Mouse (Mus musculus) embryonic facial prominence, embryonic 10.5 days (tissue): ENCODE results near the gene Arid3b. TPM values are rescaled to one million over a fixed set of nuclear protein-coding genes. Genes with fewer than 3 reads are reported as not detected.

Experiments used
- DNase-seq: peaks from one replicate; pipeline ENCODE4 v3.0.0-alpha.2; 2017; ENCODE audit warnings: low spot score
- H3K27ac ChIP-seq: fragments of 300-500 bp; sonication (generic); replicated peaks from 2 replicates; pipeline ENCODE4 v1.5.1; 2016; ENCODE audit warnings: mild to moderate bottlenecking
- H3K27me3 ChIP-seq: fragments of 300-500 bp; sonication (generic); replicated peaks from 2 replicates; pipeline ENCODE4 v1.6.1; 2016; ENCODE audit warnings: low read depth, mild to moderate bottlenecking; ENCODE audit not compliant: poor library complexity, severe bottlenecking
- H3K36me3 ChIP-seq: fragments of 300-500 bp; sonication (generic); replicated peaks from 2 replicates; pipeline ENCODE4 v1.6.1; 2016; ENCODE audit warnings: mild to moderate bottlenecking, moderate library complexity
- H3K4me1 ChIP-seq: fragments of 300-500 bp; sonication (generic); 2 replicates; pipeline ENCODE4 v1.6.1; 2016
- H3K4me3 ChIP-seq: fragments of 300-500 bp; sonication (generic); 2 replicates; pipeline ENCODE4 v1.5.1; 2016; ENCODE audit warnings: mild to moderate bottlenecking, moderate library complexity
- H3K9me3 ChIP-seq: fragments of 300-500 bp; sonication (generic); 2 replicates; pipeline ENCODE4 v1.6.1; 2016; ENCODE audit warnings: mild to moderate bottlenecking
- WGBS: fragments of 180-500 bp; shearing (Covaris S2); methylation state at CpG from one replicate; pipeline ENCODE4 v1.1.7; 2016; 5-methylcytosine and 5-hydroxymethylcytosine counted together
- polyA plus RNA-seq: library from polyadenylated mRNA; unstranded; fragments of >200 nt; fragmentation: Nextera tagmentation; extraction: Ambion mirVana; gene quantifications from 2 replicates; pipeline ENCODE4 v1.2.1, GENCODE M21; 2016

The Arid3b gene
- polyA plus RNA-seq, 1 experiment from 2014 or later = 51.0 TPM

- H3K36me3 ChIP-seq = peaks cover 51% of the 10 kb centered on the region
These were observed 33.5 kb downstream of the Arid3b start for GRCm38 (mm10) chr9:57803047-57803446.

DNA sequence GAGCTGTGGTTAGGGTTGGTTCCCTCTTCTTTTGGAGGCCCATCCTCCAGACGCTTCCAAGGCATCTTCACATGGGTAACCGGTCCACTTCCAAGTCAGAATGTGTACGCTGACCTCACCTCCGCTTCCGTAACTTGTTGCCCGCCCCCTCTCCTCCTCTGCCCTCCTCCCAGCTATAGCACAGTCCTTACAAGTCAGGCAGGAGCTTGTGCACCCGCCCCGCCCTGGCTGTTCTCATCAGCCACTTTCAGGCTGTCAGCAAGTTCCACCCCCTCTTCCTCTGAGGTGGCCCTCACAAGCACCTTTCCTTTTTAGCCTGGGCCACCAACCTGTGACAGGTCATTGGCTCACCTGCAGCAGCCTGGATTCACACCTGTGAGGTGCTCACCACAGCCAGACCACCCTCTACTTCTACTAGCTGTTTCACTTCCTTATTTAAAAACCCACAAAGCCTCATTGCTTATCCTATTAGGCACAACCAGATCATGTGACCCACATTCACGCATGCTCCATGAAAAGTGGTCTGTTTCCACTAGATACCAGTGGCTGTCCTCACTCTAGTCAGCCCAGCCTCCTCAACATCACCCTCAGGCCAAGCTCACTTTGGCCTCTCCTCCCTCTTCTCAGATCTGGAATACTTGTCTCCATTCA, 36.1 kb downstream of the Arid3b start:
- Histone ChIP-seq H3K4me1 (peaks cover 73% of the 10 kb centered on the region), H3K27ac (no peak overlapping the region; the same call in 1 of the 2 replicates), H3K36me3 (peaks cover 62% of the 10 kb centered on the region), H3K4me3 (no peak overlapping the region), H3K27me3 (no peaks in the 10 kb centered on the region), H3K9me3 (no peaks in the 10 kb centered on the region)
- DNase-seq = no peak
- 91% methylated on average over 9 of the region's 9 CpGs for WGBS

More at GRCm38 (mm10) chr9:57803047-57803446, 33.5 kb downstream of the Arid3b start:
- Histone ChIP-seq H3K4me1 (peaks cover 96% of the 10 kb centered on the region), H3K27ac (peak overlapping the region; percentile 74), H3K4me3 (peak overlapping the region; percentile 13; the same call in 1 of the 2 replicates), H3K9me3 (no peaks in the 10 kb centered on the region), H3K27me3 (no peaks in the 10 kb centered on the region)
- no peak for DNase-seq
- 11% methylated on average over 3 of the region's 3 CpGs for WGBS

DNA sequence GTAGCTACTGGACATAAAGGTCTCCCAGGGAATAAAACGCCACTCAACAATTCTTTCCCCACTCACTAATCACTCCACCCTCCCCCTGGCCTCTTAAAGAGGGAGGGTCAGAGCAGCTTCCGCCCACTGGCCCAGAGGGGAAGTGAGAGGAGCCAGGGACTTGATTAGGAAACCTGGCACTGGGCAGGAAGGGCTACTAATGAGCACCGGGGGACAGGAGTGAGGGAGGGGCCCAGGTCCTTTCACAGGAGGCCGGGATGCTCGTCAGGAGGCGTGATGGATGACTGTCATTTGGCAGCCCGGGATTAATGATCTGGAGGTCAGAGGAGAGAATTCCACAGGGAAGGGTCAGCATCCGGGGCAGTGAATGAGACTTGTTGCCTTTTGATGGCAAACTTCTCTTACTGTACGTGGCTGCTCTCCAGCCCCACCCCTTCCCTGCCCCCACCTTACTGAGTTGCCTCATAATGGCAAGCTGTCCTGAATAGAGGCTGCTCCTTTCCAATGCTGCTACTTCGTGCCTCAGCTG, 37.8 kb downstream of the Arid3b start:
- Histone ChIP-seq H3K27ac (no peak overlapping the region; the same call in 1 of the 2 replicates), H3K4me1 (peaks cover 58% of the 10 kb centered on the region), H3K27me3 (no peaks in the 10 kb centered on the region), H3K36me3 (peaks cover 79% of the 10 kb centered on the region), H3K9me3 (no peaks in the 10 kb centered on the region), H3K4me3 (no peak overlapping the region)
- peak; percentile 67 for DNase-seq
- WGBS = 11% methylated on average over 10 of the region's 10 CpGs

DNA sequence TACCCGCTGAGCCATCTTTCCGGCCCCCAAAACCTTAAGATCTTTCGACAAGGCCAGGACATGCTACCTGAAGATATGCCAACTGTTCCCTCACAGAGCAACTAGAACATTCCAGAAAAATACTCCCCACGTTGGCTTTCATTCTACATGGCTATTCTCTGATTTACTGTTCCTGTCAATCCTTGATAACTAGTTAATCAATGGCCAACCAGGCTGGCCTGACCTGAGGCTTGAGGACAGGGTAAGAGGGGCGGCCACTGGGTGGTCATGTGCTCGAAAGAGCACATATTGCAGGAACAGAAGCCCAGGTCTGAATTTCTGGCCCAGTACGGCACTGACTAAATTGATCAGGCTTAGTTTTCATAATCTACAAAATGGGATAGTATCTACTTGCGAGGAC, 39.1 kb downstream of the Arid3b start:
- H3K27me3 ChIP-seq = no peaks in the 10 kb centered on the region
- WGBS = 93% methylated on average over 8 of the region's 8 CpGs
- no peak for DNase-seq
- no peak overlapping the region for H3K27ac ChIP-seq
- H3K4me3 ChIP-seq = no peak overlapping the region
- peaks cover 45% of the 10 kb centered on the region for H3K4me1 ChIP-seq
- H3K9me3 ChIP-seq = no peaks in the 10 kb centered on the region
- H3K36me3 ChIP-seq = peaks cover 88% of the 10 kb centered on the region

DNA sequence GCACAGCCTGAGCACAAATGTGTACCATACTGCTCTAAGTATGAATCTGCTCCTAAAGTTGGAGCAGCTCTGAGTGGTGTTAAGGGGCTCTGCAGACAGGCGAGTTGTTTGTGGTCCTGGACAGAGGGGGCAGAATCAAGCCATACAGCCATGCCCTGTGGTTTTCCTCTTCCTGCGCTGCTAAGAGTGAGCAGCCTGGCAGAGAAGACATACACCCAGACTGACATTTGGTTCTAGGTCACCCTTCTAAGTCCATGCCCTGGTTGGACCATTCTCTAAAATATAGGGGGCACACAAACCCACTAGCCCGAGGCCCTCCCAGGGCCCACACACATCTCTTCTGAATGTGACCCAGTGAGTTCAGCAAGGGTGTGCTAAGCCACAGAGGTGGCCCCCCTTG, 46.9 kb downstream of the Arid3b start:
- Histone ChIP-seq H3K9me3 (no peaks in the 10 kb centered on the region), H3K27me3 (no peaks in the 10 kb centered on the region), H3K27ac (no peak overlapping the region), H3K36me3 (peaks cover 82% of the 10 kb centered on the region), H3K4me3 (no peak overlapping the region), H3K4me1 (no peaks in the 10 kb centered on the region)
- 92% methylated on average over 3 of the region's 3 CpGs for WGBS
- no peak for DNase-seq

DNA sequence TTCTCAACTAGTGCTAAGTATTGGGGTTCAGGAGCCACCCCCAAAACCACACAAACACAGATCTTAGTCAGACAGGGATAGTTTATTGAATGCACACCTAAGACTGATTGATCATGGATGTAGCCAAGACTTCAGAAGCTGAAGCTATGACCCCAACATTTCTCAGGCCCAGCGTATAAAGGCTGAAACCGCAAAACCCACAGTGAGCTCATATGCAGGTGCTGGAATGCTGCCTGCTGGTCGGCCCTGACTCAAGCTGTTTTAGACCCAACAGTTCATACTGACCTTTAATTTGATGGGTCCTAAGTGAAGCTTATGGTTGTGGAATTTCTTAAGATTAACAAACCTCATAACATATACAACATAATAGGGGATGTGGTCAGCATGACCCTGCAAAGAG, 53.9 kb downstream of the Arid3b start:
- 90% methylated on average over 3 of the region's 3 CpGs for WGBS
- no peak overlapping the region for H3K27ac ChIP-seq
- no peak for DNase-seq

GRCm38 (mm10) chr9:57775736-57776135, 60.9 kb downstream of the Arid3b start:
- H3K36me3 ChIP-seq = no peaks in the 10 kb centered on the region
- H3K9me3 ChIP-seq = no peaks in the 10 kb centered on the region
- H3K27me3 ChIP-seq = no peaks in the 10 kb centered on the region
- 58% methylated on average over 4 of the region's 4 CpGs for WGBS
- peak overlapping the region; percentile 15; the same call in 1 of the 2 replicates for H3K27ac ChIP-seq
- peaks cover 12% of the 10 kb centered on the region; the same call in 1 of the 2 replicates for H3K4me1 ChIP-seq
- DNase-seq = no peak
- no peak overlapping the region for H3K4me3 ChIP-seq

More for the DNA sequence above, 53.9 kb downstream of the Arid3b start:
- peaks cover 19% of the 10 kb centered on the region for H3K36me3 ChIP-seq
- no peaks in the 10 kb centered on the region for H3K9me3 ChIP-seq
- H3K27me3 ChIP-seq = no peaks in the 10 kb centered on the region
- H3K4me1 ChIP-seq = no peaks in the 10 kb centered on the region
- no peak overlapping the region for H3K4me3 ChIP-seq

DNA sequence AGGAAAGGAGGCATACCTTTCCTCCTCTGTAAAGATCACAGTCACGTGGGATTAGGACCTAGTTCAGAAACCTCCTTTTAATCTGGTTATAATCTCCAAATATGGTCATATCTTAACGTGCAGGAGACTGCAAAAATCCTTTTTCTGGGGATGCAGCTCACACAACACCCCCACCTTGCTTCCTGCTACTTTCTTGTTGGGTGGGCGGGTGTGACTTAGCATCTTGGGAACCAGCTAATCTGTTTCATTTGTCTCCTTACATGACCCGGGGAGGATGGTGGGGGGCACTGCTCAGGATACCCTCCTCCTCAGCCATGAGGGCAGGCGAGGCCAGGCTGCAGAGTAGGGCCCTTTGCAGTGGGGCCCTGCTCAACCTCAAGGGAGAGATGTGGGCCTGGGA, 61.6 kb downstream of the Arid3b start:
- DNase-seq = no peak
- WGBS = 72% methylated on average over 5 of the region's 5 CpGs
- peaks cover 12% of the 10 kb centered on the region; the same call in 1 of the 2 replicates for H3K4me1 ChIP-seq
- no peaks in the 10 kb centered on the region for H3K27me3 ChIP-seq
- no peak overlapping the region for H3K4me3 ChIP-seq
- H3K9me3 ChIP-seq = no peaks in the 10 kb centered on the region
- no peak overlapping the region for H3K27ac ChIP-seq
- H3K36me3 ChIP-seq = no peaks in the 10 kb centered on the region

DNA sequence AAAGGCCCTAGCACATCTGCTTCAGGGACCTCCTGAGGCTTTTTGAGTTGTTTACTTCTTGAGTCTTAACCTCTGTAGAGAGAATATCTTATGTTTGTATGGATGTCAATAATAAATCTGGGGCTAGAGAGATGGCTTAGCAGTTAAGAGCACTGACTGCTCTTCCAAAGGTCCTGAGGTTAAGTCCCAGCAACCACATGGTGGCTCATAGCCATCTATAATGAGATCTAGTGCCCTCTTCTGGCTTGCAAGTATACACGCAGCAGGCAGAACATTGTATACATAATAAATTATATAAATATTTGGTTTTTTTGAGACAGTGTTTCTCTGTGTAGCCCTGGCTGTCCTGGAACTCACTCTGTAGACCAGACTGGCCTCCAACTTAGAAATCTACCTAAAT, 62.4 kb downstream of the Arid3b start:
- Histone ChIP-seq H3K27ac (no peak overlapping the region; the same call in 1 of the 2 replicates), H3K27me3 (no peaks in the 10 kb centered on the region), H3K4me3 (no peak overlapping the region), H3K36me3 (no peaks in the 10 kb centered on the region), H3K4me1 (peaks cover 16% of the 10 kb centered on the region), H3K9me3 (no peaks in the 10 kb centered on the region)
- WGBS = 6% methylated on average over 1 of the region's 1 CpGs
- DNase-seq = no peak

DNA sequence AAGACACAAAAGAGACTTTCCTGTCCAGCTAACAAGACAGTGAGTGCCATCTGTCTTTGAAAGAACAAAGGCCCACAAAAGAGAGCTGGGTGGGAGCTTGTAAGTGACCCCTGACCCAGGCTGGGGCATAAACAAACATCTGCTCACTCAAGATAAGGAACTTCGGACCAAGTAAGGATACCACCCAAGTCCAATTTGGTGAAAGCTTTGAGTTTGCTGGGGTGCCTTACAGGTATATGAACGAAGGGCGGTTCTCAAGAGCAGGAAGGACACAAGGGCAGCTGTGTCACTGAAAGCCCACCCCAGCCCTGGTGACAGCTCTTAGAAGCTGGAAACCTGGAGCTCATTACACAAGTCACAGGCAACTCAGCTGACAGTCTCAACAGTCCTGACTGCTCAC, 62.8 kb downstream of the Arid3b start:
- WGBS = 75% methylated on average over 3 of the region's 3 CpGs

GRCm38 (mm10) chr9:57770836-57771235, 65.8 kb downstream of the Arid3b start:
- H3K9me3 ChIP-seq = no peaks in the 10 kb centered on the region
- H3K27me3 ChIP-seq = 0 out of 2 replicates have a peak, but pooled peaks cover 6% of the 10 kb centered on the region
- WGBS = 91% methylated on average over 2 of the region's 2 CpGs
- no peak overlapping the region for H3K27ac ChIP-seq
- peaks cover 27% of the 10 kb centered on the region for H3K4me1 ChIP-seq
- H3K36me3 ChIP-seq = no peaks in the 10 kb centered on the region
- DNase-seq = no peak
- no peak overlapping the region for H3K4me3 ChIP-seq

More for the DNA sequence above, 62.8 kb downstream of the Arid3b start:
- Histone ChIP-seq H3K27me3 (no peaks in the 10 kb centered on the region), H3K4me1 (peaks cover 16% of the 10 kb centered on the region), H3K36me3 (no peaks in the 10 kb centered on the region), H3K27ac (peak overlapping the region; percentile 52), H3K4me3 (no peak overlapping the region), H3K9me3 (no peaks in the 10 kb centered on the region)
- no peak for DNase-seq

DNA sequence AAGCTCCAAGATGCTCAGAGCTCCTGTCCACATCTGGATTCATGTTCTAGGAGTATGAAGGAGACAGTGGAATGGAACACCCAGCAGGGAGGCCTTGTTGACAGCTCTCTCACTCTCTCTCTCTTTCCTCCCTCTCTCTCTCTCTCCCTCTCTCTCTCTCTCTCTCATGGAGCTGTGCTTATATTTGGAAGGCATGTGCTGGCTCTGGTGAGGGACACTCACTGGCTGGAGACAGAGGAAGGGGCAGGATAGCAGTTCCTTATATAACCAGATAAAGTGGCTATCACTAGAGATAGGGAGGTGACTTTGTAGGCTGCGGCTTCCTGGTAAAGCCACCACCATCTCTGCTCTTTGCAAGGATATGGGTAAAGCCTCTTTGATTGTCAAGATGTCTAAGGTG, 66.4 kb downstream of the Arid3b start:
- DNase-seq = no peak
- Histone ChIP-seq H3K9me3 (no peaks in the 10 kb centered on the region), H3K4me1 (peaks cover 25% of the 10 kb centered on the region), H3K27me3 (0 out of 2 replicates have a peak, but pooled peaks cover 6% of the 10 kb centered on the region), H3K4me3 (no peak overlapping the region), H3K36me3 (no peaks in the 10 kb centered on the region), H3K27ac (no peak overlapping the region; the same call in 1 of the 2 replicates)
- WGBS = 96% methylated on average over 1 of the region's 1 CpGs

DNA sequence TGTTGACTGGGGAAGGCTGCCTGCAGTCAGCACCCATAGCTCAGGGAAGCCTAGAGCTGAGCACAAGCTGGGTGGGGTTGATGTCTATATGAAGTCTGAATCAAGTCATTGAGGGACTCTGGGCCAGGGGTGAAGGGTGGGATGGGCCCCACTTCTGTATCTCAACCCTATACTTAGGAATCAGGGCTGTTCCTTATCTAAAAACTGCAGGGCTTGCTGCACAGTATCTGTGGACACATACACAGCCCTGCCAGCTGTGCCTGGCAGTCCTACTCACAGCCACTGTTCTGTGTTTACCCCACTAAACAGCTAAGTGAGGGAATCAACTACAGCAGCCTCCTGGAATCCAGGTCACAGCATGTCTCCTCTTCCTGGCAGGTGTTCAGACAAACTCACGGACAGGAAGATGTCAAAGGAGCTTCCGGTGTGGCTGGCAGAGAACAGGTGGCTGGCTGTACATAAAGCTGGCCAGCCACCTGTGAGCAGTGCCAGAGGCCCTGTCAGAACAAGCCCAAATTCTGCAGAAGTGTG, 67.0 kb downstream of the Arid3b start:
- H3K27ac ChIP-seq = no peak overlapping the region
- H3K9me3 ChIP-seq = no peaks in the 10 kb centered on the region
- H3K4me1 ChIP-seq = peaks cover 24% of the 10 kb centered on the region
- no peak overlapping the region; the same call in 1 of the 2 replicates for H3K4me3 ChIP-seq
- H3K27me3 ChIP-seq = 0 out of 2 replicates have a peak, but pooled peaks cover 6% of the 10 kb centered on the region
- H3K36me3 ChIP-seq = no peaks in the 10 kb centered on the region
- WGBS = 68% methylated on average over 2 of the region's 2 CpGs
- no peak for DNase-seq
